Mouse (Mus musculus) spleen, embryonic (tissue): ENCODE results near the gene Mylk.

Experiments used
- CTCF ChIA-PET: fragments of 350-600 bp; sonication (Branson Sonifier 250); formaldehyde crosslinking; loops from one replicate; lab custom pipeline; 2022; lab: Charles Lee

The Mylk gene

GRCm38 (mm10) chr16:34901611-34902293 is 156.7 kb downstream of the Mylk start:
- CTCF ChIA-PET = interaction anchor here (0.7 kb wide), 1 partner anchor 498 kb away, joined by 14 read pairs; no protein-coding TSS in a partner anchor

- CTCF ChIA-PET = no interaction called here
Observed at GRCm38 (mm10) chr16:34902294-34902680, 157.3 kb downstream of the Mylk start.

- CTCF ChIA-PET = no interaction called here
Observed at GRCm38 (mm10) chr16:34902761-34903160, 157.8 kb downstream of the Mylk start.

- CTCF ChIA-PET = no interaction called here
Observed at GRCm38 (mm10) chr16:34904876-34905275, 159.9 kb downstream of the Mylk start.

- CTCF ChIA-PET = no interaction called here
Observed at GRCm38 (mm10) chr16:34909437-34909836, 164.4 kb downstream of the Mylk start.

- CTCF ChIA-PET = no interaction called here
Observed at GRCm38 (mm10) chr16:34917373-34917900, 172.4 kb downstream of the Mylk start.

DNA sequence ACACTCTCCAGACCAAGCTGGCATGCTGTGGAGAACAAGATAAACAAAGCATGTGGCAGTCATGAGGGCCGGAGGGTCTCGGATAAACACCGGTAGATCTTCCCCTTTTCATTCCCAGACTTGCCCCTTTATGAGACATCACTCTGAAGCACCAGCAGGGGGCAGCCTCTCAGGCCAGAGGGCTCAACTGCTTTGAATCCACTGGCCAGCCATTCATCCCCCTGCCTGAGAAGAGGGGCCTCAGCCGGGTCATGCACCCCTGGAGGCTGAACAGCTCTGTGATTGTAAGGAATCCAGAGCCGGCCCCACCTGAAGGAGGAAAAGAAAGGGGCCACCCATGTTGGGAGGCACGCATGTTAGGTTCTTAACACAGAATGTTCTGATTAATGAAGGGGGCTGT is 175.2 kb downstream of the Mylk start:
- CTCF ChIA-PET = interaction anchor here (0.6 kb wide), 1 partner anchor 23 kb away, joined by 27 read pairs; no protein-coding TSS in a partner anchor

DNA sequence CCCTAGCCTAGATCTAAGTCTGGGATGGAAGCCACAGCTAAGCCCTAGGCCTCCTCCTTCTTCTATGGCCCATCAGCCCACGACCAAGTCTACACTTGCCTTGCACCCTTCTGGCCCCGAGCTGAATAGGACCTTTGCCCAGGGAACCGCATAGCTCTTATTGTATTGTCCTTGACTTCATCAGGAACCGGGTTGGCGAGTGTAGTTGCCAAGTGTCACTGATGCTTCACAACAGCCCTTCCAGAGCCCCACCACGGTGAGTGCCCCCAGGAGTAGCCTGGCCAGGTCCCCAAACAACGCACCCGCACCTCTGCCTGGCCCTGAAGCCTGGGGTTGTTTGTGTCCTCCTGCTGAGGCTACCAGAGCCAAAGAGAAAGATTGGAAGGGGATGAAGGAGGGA is 175.9 kb downstream of the Mylk start:
- CTCF ChIA-PET = no interaction called here

DNA sequence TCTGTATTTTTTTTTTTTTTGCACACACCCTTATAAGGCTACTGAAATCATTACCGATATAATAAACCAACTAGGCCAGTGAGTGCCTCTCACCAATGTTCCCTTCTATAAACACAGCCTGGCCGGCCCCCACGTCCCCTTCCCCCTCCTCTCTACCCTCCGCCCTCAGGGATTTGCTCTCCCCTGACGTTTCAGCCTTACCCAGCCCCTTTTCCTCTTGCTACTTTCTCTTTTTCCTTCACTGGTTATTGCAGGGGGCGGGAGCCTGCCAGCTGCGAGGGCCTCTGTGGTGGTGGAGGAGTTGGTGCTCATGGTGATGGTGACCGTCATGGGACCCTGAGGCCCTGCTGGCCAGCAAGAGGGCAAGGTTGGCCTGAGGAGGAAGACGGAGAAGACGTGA is 176.3 kb downstream of the Mylk start:
- CTCF ChIA-PET = no interaction called here

DNA sequence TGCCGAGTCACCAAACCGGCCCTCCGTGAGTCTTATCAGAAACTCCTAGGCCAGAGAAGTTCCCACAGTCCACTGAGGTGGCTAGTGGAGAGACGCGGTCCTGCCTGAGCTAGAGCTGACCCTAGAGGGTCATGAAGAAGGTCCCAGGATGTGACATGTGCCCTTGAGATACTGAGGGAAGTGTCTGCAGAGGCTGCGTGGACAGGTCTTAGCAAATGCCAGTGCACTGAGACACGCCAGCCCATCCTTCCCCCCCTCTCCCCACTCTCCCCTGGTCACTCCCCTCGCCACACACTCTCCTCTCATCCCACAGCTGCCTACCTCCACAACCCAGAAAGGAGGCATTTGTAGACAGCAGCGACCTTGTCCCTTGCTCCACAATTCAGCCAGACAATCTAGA is 178.6 kb downstream of the Mylk start:
- CTCF ChIA-PET = no interaction called here

DNA sequence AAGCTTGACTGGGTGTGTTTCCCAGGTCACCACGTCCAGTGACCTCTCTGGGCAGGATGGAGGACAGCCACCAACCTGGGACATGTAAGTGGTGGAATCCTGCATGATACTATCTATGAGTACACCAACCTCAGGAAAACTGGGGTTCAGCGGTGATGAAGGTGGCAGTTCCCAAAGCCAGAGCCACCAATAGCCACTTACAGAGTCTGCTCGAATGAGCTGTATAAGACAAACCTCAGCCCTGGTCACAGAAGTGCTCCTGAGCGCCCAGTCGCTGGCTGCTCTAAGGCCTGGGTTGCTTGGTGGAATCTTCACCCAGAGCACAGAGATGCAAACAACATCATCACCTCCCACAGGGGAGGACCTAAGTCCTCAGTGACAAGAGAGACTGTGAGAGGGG is 179.3 kb downstream of the Mylk start:
- CTCF ChIA-PET = no interaction called here

GRCm38 (mm10) chr16:34924937-34925618 is 180.1 kb downstream of the Mylk start:
- CTCF ChIA-PET = no interaction called here

DNA sequence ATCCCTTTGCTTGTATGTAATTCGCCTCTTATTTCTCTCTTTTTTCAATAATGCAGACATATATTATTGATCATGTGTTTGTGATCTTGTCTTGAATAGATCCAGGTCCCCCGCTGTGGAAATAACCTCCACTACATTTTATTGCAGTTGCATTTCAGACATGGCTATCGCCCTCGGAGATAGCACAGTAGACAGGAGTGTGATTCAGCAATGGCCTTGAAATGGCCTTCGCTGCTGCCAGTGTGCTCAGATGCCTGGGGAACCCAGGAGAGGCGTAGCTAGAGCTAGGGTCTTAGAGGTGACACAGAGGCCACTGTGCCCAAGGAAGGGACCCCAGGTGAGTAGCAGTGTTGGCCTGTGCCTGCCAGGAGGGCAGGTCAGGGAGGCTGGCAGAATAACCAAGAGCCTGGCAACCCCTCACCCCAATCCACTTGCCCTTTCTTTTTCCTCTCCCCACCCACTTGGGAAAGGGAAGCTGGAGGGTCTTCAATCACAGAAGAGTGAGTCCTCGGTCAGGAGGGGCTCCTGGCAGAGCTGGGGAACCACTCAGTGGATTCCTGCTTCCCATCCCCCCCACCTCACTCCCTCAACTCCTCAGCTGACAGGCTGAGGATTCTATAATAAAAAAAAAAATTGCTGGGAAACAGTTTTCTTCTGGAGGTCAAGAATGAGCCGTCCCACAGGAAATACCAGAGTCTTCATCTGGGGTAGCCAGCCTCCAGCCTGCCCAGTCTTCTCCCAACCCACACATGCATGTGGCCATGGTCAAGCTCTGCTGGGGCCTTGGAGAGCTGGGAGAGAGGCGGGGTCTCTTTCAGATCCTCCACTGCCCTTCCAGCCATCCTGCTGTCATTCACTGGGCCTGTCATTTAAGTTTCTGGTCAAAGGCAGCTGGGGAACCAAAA is 181.8 kb downstream of the Mylk start:
- CTCF ChIA-PET = no interaction called here

- CTCF ChIA-PET = no interaction called here
Observed at GRCm38 (mm10) chr16:34929686-34930085, 184.7 kb downstream of the Mylk start.

GRCm38 (mm10) chr16:34930110-34930509 is 185.1 kb downstream of the Mylk start:
- CTCF ChIA-PET = no interaction called here

GRCm38 (mm10) chr16:34931306-34931705 is 186.3 kb downstream of the Mylk start:
- CTCF ChIA-PET = no interaction called here

DNA sequence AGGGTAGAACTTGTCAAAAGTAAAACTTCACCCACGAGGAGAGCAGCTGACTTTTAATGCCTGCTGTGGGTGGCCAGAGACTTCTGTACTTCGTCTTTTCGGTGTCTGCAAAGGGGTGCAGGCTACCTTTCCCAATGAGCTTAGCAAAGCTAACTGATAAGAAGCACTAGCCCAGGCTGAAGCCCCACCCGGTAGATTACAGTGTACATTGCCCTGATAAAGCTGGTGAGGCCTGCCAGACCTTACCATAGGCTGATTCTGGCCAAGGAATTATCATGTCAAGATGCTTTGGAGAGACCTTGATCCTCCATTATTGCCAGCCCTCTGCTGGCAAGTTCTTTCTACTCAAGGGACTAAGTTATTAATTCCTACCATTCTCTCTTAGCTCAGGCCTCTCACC is 188.2 kb downstream of the Mylk start:
- CTCF ChIA-PET = interaction anchor here (0.5 to 0.6 kb wide), 2 partner anchors 589 to 623 kb away, joined by 3 to 6 read pairs; no protein-coding TSS in a partner anchor

GRCm38 (mm10) chr16:34934486-34934885 is 189.5 kb downstream of the Mylk start:
- CTCF ChIA-PET = no interaction called here

GRCm38 (mm10) chr16:34935514-34936338 is 190.7 kb downstream of the Mylk start:
- CTCF ChIA-PET = no interaction called here

- CTCF ChIA-PET = no interaction called here
Observed at GRCm38 (mm10) chr16:34936339-34936810, 191.4 kb downstream of the Mylk start.

DNA sequence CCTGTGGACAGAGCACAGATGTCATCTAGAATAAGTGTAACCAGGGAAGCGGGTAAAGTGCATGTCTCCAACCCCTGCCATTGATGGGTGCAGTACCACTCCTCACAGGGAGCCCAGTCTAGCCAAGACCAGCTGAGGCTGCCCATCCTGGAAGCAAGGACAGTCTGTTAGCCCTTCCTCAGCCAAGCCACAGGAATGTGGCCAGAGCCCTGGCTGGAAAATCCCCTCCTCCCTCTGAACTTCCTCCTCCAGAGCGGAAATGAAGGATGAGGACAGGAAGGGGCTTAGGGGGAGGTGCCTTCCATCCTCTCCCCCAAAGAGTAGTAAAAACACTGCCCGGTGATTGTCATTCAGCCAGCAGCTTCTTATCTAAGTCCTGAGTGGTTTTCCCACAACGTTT is 192.6 kb downstream of the Mylk start:
- CTCF ChIA-PET = interaction anchor here (0.6 kb wide), 1 partner anchor 532 kb away, joined by 3 read pairs; no protein-coding TSS in a partner anchor
